Mouse (Mus musculus) lung, postnatal 4 days (tissue): ENCODE measurements around the gene Rmdn2.

Source experiments
- DNase-seq, 2 experiments: peaks; one replicate each; pipeline ENCODE4 v3.0.0; 2021

Rmdn2 gene

DNA sequence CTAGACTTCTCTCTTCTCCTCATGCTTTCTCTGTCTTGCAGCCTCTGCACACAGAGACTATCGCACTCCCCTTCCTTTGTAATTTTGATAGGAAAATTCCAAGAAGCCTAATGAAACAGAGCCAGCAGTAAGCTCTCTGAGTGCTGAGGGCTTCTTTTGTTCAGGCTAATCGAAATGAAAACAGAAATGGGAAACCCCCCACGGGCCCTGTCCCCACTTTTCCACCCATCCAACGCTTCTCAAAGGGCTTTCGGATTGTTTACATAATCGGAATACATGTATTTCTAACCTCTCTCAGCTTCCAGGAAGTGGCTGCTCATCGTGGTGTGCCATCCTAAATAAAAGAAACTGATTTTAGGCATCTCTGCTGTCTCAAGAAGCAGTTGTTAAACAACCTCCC lies 96.5 kb downstream of the Rmdn2 start:
- no peak for DNase-seq

DNA sequence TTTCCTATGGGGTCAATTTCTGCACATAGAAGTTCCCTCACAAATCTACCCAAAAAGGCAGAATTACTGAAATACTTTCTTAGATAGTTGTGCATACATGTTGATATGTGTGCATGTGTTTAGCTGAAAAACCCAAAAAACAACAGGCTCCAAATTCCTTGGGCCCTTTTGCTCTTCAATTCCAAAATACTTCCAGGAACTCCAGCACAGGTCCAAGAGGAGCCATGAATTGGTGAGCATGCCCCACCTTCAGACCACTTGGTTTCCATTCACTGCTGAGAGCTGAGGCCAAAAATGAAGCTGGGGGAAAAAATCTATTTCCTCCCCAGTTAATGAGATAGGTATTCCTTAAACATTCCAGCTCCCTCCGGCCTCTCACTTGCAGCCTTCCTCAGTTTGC lies 98.1 kb downstream of the Rmdn2 start:
- no peak for DNase-seq

DNA sequence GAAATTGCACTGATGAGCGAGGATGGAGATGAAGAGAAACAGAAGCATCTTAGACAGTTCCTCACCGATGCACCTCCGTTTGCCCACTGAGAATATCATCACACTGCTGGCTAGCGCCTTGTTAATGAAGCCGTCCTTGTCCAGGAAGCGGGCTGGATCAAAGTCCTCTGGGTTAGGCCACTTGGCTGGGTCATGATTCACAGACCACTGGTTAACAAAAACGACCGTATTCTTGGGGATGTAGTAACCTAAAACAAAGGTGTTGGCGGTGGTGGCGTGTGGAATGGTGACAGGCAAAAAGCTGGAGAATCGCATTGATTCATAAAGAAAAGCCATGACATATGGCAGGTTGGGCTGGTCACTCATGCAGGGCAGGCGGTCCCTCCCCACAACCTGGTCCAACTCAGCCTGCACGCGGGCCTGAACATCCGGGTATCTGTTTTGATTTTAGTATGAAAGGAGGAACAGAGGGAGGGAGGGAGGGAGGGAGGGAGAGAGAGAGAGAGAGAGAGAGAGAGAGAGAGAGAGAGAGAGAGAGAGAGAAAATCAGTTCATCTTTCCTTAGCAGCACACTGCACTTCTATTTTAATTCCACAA lies 98.7 kb downstream of the Rmdn2 start:
- no peak for DNase-seq

DNA sequence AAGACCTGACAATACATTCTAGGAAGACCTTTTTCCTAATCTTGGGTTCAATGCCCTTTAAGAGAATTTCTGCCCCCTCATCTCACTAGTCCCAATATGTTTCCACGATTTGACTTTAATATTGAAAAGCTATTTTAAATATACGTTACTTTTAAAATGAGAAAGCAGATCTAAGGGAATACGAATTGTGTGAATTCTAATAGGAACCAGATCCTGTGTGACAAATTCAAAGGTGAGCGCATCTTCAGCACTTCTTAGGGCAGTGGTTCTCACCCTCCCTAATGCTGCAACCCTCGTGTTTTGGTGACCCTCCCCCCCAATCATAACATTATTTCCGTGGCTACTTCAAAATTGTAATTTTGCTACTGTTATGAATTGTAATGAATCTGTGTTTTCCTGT lies 100.3 kb downstream of the Rmdn2 start:
- no peak for DNase-seq

DNA sequence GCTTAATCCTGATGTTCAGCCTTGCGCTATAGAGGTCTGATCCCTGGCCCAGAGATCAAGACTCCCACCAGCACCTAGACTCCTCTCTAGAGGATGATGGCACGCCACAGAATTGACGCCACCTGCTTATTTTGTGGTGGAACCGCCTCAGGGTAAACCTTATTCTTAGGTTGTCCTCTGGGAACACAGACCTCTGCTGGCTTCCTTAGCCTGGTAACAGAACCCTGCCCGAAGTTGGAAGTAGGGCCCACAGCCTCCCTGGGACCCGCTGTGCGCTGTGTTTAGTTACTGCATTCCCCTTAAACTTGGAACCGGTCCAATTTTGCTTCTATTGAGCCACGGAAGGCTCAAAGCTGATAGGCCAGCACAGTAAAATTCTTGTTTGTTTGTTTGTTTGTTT lies 100.9 kb downstream of the Rmdn2 start:
- DNase-seq = no peak

DNA sequence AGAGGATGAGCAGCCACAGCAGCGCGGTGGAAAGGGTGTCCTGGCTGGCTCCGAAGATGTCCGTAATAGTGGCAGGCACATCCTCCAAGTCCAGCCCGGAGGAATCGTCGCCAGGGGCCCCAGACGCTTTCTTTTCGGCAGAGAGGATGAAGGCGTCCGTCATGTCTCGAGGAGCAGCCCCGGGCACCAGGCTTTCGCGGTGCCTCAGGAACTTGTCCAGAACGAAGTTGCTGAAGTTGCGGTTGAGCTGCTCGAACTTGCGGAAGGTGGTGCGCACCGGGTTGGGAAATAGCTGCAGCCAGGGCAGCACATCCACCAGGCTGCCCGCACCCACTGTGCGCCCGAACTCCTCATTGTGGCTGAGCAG lies 101.6 kb downstream of the Rmdn2 start:
- DNase-seq = no peak

DNA sequence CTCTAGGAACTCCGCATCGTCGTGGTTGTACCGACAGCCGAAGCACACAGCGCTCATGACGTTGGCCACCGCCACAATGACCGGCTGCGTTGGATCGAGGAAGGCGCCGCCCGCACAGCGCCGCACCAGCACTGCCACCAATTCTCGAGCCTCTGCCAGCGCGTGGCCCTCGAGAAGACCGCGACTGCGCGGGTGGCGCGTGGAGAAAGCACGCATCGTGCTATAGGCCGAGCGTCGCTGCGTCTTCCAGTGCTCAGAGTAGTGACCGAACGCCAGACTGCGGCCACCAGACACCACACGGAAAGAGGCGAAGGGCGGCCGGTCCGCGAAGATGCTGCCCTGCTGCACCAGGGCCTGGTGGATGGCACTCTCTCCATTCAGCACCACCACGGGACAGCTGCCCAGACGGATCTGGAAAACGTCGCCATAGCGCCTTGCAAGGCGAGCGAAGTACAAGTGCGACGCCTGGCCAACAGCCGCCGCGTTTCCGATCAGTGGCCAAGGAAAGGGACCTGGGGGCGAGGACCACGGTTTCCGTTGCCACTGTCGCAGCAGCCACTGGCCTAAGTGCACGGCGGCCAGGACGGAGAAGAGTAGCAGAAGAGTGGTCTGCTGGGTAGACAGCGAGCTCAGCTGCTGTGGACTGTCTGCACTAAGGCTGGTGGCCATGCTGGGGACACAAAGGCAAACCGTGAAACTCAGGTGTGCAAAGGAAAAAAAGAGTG lies 102.1 kb downstream of the Rmdn2 start:
- DNase-seq = peak; percentile 51 to 52

DNA sequence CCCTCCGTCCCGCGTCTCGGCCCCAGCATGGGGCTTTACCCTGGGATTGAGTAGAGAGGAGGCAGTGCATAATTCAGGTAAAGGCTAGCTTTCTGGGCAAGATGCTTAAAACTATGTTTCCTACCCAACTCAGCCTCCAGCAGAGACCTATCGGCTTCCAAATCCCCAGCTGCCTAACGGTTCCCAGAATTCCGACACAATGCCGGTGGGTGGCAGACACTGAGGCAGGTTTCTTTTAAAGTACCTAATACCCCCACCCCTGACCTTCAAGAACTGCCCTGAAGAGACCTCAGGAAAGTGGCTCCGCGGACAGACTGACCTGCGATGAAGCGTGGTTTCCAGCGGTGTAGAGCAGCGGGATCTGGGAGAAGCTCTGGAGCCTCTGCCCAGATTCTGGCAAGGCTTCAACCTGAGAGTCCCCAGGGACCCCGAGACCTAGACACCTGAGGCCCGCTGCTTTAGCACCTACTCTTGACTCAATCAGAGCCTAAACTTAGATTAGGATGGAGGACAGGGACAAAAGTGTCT lies 102.8 kb downstream of the Rmdn2 start:
- no peak for DNase-seq

DNA sequence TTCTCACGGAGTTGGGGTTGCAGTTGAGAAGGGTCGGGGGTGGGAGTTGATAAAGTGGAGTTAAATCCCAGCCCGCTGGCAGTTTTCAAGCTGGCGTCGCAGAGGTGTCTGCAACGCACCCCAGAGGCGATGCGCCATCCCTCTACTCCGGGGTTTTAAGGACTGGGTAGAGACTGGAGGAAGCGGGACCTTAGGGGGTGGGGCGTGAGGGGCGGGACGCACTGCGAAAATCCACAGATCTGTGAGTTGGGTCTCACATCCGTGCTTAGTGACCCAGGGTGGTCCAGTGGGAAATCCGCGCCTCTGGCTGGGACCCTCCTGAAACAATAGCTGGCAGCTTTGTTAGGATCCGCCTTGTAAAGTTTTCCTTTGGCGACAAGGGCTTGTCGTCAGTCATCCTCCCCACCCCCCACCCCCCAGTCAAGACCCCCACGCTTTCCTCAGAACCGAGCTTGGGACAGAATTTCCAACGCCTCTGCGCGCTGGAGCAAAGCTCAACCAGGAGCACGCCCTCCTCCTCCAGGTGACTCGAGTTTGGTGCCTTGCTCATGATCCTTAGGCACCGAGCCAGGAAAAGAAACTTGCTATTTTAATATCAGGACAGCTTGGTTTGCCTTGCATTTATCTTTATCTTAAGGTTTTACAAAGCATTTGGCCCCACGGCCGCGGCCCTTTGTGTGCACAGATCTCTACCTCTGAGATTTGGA lies 103.4 kb downstream of the Rmdn2 start, which contains the start of gene Cyp1b1:
Gene Cyp1b1 (minus strand): TSS at position 131 of the 707 bp plus-strand sequence.
- no peak for DNase-seq

DNA sequence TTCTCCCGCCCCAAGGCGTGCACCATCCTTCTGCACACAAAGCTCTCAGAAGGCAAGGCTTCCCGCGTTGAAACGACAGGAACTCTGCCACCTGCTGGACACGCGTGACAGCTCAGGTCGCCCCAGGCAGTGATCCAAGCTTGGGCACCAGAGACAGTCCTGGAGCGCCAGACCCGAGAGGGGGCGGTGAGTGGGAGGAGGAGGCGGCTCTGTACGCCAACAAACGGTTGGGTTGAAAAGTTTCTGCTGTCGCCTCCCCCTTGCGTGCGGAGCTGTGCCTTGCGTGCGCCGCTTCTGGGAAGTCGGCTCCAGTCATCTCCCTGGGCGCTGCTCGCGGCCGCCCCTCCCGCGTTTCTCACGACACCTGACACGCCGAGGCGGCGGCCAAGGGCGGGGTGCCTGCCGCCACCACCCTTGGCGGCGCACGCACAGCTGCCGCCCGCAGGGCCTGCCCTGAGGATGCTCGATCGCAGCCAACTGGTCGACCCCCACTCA lies 104.0 kb downstream of the Rmdn2 start:
- DNase-seq = peak; percentile 92

DNA sequence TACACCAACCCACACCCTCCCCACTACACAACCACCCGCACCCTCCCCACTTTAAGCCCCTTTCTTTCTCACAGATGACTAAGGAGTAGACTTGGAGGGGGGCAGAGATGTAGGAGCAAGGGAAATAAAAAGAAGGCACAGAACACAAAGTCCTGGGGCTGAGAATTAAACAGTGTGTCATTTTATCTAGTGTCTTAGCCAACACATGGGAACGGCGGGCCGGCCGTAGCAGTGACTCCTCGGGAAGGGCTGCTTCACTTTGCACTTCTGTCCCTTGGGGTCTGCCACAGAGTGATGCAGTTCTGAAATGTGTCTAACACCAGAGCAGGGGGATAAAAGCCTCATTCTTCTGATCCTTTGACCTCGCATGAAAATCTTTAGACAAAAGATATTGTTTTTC lies 109.0 kb downstream of the Rmdn2 start:
- DNase-seq = no peak

DNA sequence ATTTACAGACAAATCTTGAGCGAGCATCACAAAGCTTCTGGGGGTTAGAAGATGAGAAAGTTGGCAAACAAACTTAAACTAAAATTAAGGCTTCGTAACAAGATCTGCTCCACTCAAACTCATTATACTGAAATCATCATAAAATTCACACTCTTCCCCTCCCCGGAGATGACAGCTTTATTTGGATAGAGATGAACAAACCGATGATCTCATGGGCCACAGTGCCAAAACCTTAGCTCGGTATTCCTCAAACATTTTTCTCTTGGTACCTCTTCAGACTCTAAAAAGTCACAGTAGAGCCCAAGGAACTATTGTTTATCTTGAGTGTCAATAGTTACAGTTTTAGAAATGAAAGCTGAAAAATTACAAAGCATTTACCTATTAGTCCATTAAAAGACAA lies 115.0 kb downstream of the Rmdn2 start:
- DNase-seq = no peak

DNA sequence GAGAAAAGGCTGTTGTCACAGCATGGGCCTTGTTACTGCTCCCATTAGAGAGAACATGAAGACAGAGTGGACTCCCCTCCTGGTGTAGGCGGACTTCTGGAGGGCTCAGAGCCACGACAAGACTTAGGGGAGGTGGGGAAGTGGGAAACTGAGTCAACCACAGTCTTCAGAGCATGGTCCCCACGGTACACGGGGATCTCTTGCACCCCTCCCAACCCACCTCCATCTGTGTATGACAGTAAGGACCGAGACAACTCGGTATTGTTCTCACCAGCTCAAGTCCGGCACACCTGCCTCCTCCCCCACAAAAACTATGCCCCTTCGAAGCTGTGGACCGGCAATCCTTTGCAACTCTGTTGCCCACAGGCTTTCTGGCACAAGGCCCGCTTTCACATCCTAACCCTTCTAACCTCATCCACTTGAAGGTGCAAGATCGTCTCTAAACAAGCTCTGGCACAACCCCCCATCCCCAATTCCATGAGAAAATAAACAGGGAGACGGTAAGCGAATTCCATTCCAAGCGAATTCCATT lies 116.5 kb downstream of the Rmdn2 start:
- peak; percentile 33 to 34 for DNase-seq

DNA sequence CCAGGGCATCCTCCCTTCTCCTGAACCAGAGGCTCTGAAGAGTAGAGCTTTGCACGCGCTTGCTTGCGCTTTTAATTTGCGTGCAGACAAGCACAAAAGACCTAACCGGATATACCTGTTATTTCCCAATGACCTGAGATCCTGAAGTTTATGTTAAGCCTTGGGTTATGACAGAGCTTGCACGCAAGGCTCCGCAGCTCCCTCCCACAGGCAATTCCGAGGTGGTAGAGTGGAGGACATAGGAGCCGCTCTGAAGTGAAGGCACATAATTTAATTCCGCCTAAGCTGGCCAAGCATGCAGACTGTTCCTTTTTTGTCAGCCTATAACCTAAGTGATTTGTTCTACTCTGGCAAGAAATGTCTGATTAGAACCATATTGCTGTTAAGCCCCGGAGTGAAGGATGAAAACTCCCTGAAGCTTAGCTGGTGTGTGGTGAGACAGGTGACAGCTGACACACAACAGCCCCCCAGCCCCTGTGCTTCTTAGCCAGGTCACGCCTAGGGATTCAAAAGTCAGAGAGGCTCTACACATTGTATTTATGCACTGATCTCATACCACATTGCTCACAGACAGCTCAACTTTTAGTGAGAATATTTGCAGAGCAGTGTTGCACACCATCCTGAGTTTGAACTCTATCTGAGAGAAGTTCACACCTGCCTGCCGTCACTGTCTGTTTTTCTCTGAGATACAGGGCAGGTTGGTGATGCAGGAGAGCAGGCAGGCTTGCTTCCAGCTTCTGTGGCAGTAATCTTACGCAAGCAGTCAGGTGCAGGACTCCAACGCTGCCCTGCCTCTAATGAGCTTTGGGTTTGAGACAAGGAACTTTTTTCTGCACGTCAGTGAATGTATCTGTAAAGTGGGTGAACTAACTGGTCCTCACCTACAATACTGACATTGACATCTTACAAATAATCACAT lies 117.2 kb downstream of the Rmdn2 start:
- peak in 1 of 2 experiments; percentile 39 for DNase-seq

DNA sequence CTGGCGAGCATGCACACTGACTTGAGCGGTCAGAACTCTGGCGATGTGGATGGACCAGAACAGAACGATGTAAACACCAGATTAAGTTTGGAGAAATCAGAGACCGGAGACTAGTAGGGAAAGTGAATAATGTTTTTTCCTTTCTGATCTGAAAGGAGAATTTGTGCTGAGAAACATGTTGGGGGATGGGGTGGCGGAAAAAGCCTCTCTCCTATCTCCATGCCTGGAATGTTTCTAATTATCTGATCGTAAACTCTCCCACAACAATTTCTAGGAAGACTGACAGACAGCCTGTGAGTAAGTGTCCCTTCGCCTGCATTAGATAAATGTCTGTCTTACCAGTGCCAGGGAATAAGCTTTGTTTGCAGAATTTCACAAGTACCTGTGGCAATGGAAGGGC lies 119.3 kb downstream of the Rmdn2 start:
- no peak for DNase-seq

DNA sequence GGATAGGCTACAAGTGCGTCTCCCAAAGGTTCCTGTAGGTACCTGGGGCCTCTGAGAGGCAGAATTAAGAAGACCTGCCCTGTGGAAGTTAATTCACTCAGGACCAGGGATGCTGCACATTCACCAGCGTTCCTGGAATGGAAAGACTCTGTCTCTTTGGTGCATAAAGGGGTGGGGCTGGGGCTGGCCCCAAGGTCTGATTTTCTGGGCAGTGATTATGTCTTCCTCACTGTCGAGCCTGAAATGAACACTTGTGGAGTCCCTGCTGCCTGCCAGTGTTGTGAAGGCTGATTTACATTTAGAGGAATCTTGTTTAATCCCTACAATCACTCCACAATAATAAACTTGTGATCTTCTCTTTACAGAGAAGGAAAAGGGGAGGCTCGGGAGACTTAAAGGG lies 121.4 kb downstream of the Rmdn2 start:
- DNase-seq = no peak

DNA sequence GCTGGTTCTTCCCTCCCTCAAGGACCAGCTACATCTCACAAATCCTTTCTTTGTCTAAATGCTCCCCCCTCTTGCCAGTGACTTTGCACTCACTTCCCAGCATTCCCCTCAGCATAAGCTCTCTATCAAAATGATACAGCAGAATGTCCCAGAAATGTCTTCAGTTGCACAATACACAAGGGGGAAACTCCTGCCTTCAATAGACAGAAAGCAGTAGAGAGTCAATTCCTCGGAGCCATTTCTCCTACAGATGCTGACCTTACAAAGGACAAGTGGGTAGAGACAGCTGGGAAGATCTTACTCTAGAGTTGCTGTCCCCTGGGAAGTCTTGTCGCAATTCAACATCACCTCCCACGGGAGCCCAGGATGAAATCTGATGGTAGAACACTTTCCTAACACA lies 125.9 kb downstream of the Rmdn2 start:
- DNase-seq = no peak

DNA sequence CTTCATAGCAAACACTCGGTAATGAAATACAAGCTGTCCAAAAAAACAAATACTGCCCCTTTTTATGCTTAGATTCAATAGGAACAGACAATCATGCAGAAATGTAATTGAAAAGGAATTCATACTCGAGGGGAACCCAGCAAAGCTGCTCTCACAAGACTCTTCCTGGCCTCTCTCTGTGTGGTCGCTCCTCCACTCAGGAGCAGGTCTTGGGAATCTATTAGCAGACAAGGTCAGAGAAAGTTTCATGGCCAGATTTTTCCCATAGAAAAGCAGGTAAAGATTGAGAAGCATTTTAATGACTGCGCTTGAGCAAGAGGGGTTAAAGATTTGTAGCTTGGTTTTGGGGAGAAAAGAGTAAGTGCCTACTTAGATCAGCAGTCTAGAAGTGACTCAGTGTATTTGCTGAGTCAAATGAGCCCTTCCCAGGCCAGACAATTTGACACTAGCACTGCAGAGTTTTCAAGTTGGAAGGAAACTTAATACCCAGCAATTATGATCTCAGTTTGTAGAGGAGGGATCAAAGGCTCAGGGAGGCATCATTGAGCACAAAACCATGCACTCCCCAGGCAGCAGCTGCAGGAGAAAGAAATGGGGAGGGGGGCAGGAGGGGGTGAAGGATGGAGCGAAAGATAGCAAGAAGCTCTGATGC lies 127.3 kb downstream of the Rmdn2 start:
- no peak for DNase-seq

DNA sequence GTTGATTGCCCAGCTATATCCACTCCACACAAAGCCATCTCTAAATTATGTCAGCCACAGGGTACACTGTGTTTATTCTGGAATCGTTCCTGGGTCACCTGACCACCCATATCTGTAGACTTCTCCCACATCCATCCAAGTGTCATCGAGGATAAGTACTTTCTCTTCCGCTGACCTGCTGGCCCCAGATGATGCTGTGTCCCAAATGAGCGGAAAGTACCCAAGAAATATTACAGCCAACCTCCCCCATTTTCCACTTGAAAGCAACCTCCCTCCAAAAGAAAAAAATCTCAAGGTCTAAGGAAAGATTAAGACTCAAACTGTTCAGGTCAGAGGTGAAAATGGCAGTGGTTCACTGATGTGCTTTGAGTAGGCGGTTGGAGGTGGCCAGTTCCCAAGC lies 131.0 kb downstream of the Rmdn2 start:
- no peak for DNase-seq
